Mouse (Mus musculus) limb, embryonic 11.5 days (tissue): Measurements from ENCODE around the gene Tpcn2. TPM values are rescaled to one million over a fixed set of nuclear protein-coding genes. Genes with fewer than 3 reads are reported as not detected.

Experiments used
- ATAC-seq: fragments of 200-750 bp; cut with Nextera tagmentation; 2 replicates; pipeline ENCODE4 v1.8.0; 2017; ENCODE audit warnings: low read depth; ENCODE audit not compliant: insufficient number of reproducible peaks, low FRiP score, low TSS enrichment
- DNase-seq: peaks from one replicate; pipeline ENCODE4 v3.0.0-alpha.2; 2015; ENCODE audit warnings: low spot score
- H3K27ac ChIP-seq: fragments of 300-500 bp; sonication (generic); replicated peaks from 2 replicates; pipeline ENCODE4 v1.5.1; 2014; ENCODE audit warnings: low read depth, mild to moderate bottlenecking, low read length
- H3K27me3 ChIP-seq: fragments of 300-500 bp; sonication (generic); 2 replicates; pipeline ENCODE4 v1.6.1; 2014; ENCODE audit warnings: mild to moderate bottlenecking, low read length, mixed read lengths; ENCODE audit not compliant: control insufficient read depth, insufficient read depth
- H3K36me3 ChIP-seq: fragments of 300-500 bp; sonication (generic); 2 replicates; pipeline ENCODE4 v1.6.1; 2014; ENCODE audit warnings: mild to moderate bottlenecking, low read length, moderate library complexity, mixed read lengths; ENCODE audit not compliant: control insufficient read depth, insufficient read depth
- H3K4me1 ChIP-seq: fragments of 300-500 bp; sonication (generic); 2 replicates; pipeline ENCODE4 v1.6.1; 2014; ENCODE audit warnings: low read length, mixed read lengths; ENCODE audit not compliant: control insufficient read depth, insufficient read depth
- H3K4me2 ChIP-seq: fragments of 300-500 bp; sonication (generic); 2 replicates; pipeline ENCODE4 v1.6.1; 2014; ENCODE audit warnings: low read depth, mild to moderate bottlenecking, moderate library complexity; ENCODE audit not compliant: severe bottlenecking
- H3K4me3 ChIP-seq: fragments of 300-500 bp; sonication (generic); 2 replicates; pipeline ENCODE4 v1.5.1; 2014; ENCODE audit warnings: low read depth, low read length
- H3K9ac ChIP-seq: fragments of 300-500 bp; sonication (generic); 2 replicates; pipeline ENCODE4 v1.6.1; 2014; ENCODE audit warnings: mild to moderate bottlenecking, low read length
- H3K9me3 ChIP-seq: fragments of 300-500 bp; sonication (generic); 2 replicates; pipeline ENCODE4 v1.6.1; 2016; ENCODE audit warnings: low read length; ENCODE audit not compliant: control insufficient read depth
- WGBS: fragments of 180-500 bp; shearing (Covaris S2); extraction: QIAGEN DNeasy Blood & Tissue Kit; methylation state at CpG from one replicate; pipeline ENCODE4 v1.1.7; 2014; 5-methylcytosine and 5-hydroxymethylcytosine counted together
- polyA plus RNA-seq: library from polyadenylated mRNA; unstranded; fragments of >200 nt; fragmentation: Nextera tagmentation; extraction: Ambion mirVana; gene quantifications from 2 replicates; pipeline ENCODE4 v1.2.1, GENCODE M21; 2014

The Tpcn2 gene
- polyA plus RNA-seq, 1 experiment from 2014 or later, result 3.2 TPM

DNA sequence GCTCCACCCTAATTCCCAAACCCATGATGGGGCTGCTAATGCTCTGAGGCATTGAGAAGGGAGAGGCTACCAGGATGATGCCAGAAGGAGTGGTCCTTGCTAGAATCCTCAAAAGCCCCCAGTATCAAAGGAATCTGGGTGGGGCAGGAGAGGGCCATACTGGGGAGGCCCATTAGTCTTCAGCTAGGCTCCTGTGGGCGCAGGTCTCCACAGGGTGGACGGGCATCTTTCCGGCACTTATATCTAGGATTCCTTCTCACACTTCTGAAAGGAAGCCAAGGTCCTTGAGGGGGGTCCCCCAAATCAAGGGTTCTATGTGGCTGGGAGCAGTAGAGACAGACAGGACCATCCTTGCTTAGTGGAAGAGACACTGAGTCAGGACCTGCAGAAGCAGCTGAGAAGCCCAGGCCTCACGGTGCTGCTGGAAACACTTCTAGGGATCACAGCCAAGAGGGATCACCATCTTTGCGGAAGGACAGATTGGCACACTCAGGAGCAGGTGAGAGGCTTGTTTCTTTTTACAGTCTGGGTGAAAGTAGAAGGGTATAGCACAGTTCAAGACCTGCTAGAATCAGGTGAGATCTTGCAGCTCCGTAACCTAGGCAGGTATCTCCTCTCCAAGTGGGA, 31.1 kb upstream of the Tpcn2 start, which contains the start of gene Mrgprd:
TSS of gene Mrgprd (plus strand) at position 51 of the 627 bp plus-strand sequence.
- Histone ChIP-seq H3K4me2 (no peak within 1 kb of the TSS), H3K9me3 (no peaks in the 10 kb centered on the region), H3K36me3 (no peaks in the 10 kb centered on the region), H3K27ac (no peak within 1 kb of the TSS), H3K27me3 (no peaks in the 10 kb centered on the region), H3K4me1 (no peaks in the 10 kb centered on the region), H3K4me3 (no peak within 1 kb of the TSS), H3K9ac (no peak within 1 kb of the TSS)
- no peak for DNase-seq
- 91% methylated on average over 6 of the region's 6 CpGs for WGBS
- no peak for ATAC-seq

DNA sequence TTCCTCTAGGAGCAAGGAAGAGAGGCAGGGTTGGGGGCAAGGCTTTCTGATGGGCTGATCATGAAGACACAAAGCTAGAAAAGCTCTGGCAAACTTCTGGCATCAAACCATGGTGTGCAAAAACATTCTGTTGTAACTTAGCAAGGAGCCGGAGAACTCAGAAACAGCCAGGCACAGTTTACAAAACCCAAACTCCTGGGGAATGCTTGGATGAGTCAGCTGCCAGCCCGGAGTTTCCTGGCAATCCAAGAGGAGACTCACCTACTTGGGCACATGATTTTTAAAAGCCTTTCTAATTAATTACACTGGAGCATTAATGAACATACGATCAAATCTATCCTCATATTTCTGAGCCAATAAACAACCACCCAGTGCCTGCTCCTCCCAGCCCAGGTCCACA, 28.3 kb upstream of the Tpcn2 start:
- 85% methylated on average over 3 of the region's 3 CpGs for WGBS
- H3K9ac ChIP-seq, result no peak overlapping the region
- H3K9me3 ChIP-seq, result no peaks in the 10 kb centered on the region
- H3K27me3 ChIP-seq, result no peaks in the 10 kb centered on the region
- H3K36me3 ChIP-seq, result no peaks in the 10 kb centered on the region
- H3K4me3 ChIP-seq, result no peak overlapping the region
- H3K27ac ChIP-seq, result no peak overlapping the region
- no peaks in the 10 kb centered on the region for H3K4me1 ChIP-seq
- H3K4me2 ChIP-seq, result no peak overlapping the region
- DNase-seq (no peak), ATAC-seq (no peak)

DNA sequence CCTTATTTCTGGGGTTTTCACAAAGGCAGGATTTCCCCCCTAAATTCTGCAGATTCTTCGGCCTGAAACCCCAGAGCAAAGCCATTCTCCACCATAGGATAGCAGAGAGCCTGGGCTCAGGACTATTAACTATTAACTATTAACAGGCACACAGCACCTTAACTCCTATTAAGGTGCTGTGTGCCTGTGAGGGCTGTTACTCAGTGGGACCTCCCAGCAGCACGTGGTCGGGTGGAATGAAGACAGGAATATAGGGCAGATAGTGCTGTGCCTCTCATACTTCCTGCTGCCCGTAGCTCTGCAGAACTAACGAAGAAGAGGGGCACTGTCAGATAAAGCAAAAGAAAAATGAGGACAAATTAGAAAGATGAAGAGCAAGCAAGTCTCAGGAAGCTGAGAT, 26.7 kb upstream of the Tpcn2 start:
- Histone ChIP-seq H3K4me2 (no peak overlapping the region), H3K4me3 (no peak overlapping the region), H3K27me3 (no peaks in the 10 kb centered on the region), H3K27ac (no peak overlapping the region), H3K4me1 (no peaks in the 10 kb centered on the region), H3K9ac (no peak overlapping the region), H3K36me3 (no peaks in the 10 kb centered on the region), H3K9me3 (no peaks in the 10 kb centered on the region)
- DNase-seq (no peak), ATAC-seq (no peak)
- 77% methylated on average over 5 of the region's 5 CpGs for WGBS

DNA sequence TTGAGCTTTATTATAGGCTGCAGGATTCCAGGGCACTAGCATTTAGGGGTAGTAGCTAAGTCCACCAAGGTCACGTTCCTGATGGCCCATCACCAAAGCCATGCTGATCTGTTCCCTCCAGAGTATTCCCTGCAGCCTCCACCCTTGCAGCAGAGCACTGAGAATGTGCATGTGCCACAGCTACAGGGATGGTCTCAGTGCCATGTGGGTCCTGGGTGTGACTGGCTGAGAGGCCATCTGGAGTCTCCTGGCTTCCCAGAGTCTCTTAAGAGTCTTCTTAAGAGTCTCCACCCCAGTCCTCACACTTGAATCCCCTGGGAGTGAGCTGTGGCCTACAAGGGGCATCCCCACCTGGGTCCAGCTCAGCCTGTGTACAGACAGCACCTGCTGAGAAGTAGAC, 26.1 kb upstream of the Tpcn2 start:
- no peak overlapping the region for H3K4me3 ChIP-seq
- no peak overlapping the region for H3K27ac ChIP-seq
- DNase-seq, result no peak
- ATAC-seq, result no peak
- H3K9me3 ChIP-seq, result no peaks in the 10 kb centered on the region
- no peaks in the 10 kb centered on the region for H3K27me3 ChIP-seq
- no peak overlapping the region for H3K9ac ChIP-seq
- no peak overlapping the region for H3K4me2 ChIP-seq
- H3K4me1 ChIP-seq, result no peaks in the 10 kb centered on the region
- 67% methylated on average over 1 of the region's 1 CpGs for WGBS
- no peaks in the 10 kb centered on the region for H3K36me3 ChIP-seq

DNA sequence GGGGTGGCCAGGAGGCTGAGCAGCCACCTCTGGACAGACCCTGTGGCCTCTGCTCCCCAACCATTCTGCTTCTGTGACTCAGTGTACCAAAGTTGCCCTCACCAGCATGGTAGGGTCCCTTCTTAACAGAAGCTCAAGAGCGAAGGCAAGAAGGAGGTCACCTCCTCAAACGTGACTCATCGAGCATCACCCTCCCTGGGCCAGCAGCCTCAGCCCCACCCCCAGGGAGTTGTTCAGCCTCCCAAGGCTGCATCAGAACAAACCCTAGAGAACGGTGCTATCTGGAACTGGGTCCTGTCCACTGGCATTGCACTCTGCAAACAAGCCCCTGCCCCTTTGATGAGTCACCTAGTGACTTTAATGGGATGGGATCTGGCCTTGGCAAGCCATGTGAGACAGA, 25.1 kb upstream of the Tpcn2 start:
- H3K4me1 ChIP-seq, result no peaks in the 10 kb centered on the region
- 85% methylated on average over 4 of the region's 4 CpGs for WGBS
- ATAC-seq, result no peak
- no peak overlapping the region for H3K27ac ChIP-seq
- no peaks in the 10 kb centered on the region for H3K9me3 ChIP-seq
- H3K9ac ChIP-seq, result no peak overlapping the region
- H3K36me3 ChIP-seq, result no peaks in the 10 kb centered on the region
- no peak overlapping the region for H3K4me2 ChIP-seq
- H3K4me3 ChIP-seq, result no peak overlapping the region
- no peaks in the 10 kb centered on the region for H3K27me3 ChIP-seq
- DNase-seq, result no peak

DNA sequence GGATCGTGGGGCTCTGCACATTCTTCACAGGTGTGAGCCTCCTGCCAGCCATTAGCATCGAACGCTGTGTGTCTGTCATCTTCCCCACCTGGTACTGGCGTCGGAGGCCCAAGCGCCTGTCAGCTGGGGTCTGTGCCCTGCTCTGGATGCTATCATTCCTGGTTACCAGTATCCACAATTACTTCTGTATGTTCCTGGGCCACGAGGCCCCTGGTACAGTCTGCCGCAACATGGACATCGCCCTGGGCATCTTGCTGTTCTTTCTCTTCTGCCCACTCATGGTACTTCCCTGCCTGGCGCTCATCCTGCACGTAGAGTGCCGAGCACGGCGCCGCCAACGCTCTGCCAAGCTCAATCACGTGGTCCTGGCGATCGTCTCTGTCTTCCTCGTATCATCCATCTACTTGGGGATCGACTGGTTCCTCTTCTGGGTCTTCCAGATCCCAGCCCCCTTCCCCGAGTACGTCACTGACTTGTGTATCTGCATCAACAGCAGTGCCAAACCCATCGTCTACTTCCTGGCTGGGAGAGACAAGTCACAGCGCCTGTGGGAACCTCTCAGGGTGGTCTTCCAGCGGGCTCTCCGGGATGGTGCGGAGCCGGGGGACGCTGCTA, 24.4 kb upstream of the Tpcn2 start:
- WGBS, result 77% methylated on average over 30 of the region's 30 CpGs
- ATAC-seq (no peak), DNase-seq (no peak)
- Histone ChIP-seq H3K4me1 (no peaks in the 10 kb centered on the region; the same call in 1 of the 2 replicates), H3K36me3 (no peaks in the 10 kb centered on the region), H3K9me3 (no peaks in the 10 kb centered on the region), H3K4me3 (no peak overlapping the region), H3K27me3 (no peaks in the 10 kb centered on the region), H3K4me2 (no peak overlapping the region), H3K9ac (no peak overlapping the region), H3K27ac (no peak overlapping the region)

DNA sequence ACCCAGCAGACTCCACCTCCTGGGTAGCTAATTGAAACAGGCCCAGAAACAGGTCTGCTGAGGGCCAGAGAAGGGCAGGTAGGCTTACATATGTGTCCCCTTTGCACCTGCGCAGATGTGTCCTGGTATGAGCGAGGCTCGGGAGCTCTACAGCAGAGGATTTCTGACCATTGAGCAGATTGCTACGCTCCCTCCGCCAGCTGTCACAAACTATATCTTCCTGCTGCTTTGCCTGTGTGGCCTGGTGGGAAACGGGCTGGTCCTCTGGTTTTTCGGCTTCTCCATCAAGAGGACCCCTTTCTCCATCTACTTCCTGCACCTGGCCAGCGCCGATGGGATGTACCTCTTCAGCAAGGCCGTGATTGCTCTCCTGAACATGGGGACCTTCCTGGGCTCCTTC, 23.8 kb upstream of the Tpcn2 start:
- no peak overlapping the region for H3K9ac ChIP-seq
- no peaks in the 10 kb centered on the region for H3K36me3 ChIP-seq
- H3K4me1 ChIP-seq, result peaks cover 5% of the 10 kb centered on the region; the same call in 1 of the 2 replicates
- no peaks in the 10 kb centered on the region for H3K27me3 ChIP-seq
- no peak overlapping the region for H3K4me2 ChIP-seq
- H3K9me3 ChIP-seq, result no peaks in the 10 kb centered on the region
- no peak overlapping the region for H3K4me3 ChIP-seq
- ATAC-seq (no peak), DNase-seq (no peak)
- no peak overlapping the region for H3K27ac ChIP-seq
- 92% methylated on average over 10 of the region's 10 CpGs for WGBS

DNA sequence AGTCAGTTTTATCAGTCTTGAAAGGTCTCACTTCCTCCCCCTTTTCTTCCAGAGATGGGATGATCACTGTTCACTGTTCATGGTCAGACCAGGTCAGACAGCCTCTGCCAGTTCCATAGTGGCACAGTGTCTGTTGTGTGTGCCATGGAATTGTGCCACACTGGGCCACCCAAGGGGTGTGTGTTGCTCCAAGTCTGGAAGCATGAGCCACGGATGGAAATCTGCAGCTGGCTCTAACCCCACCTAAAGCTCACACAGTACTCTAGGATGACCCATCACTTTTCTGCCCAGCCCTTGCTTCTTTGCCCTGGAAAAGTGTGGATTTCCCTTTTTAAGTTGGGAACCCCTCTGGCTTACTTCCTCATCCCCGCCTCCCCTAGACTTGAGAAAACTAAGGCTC, 20.3 kb upstream of the Tpcn2 start:
- WGBS, result 72% methylated on average over 2 of the region's 2 CpGs
- H3K4me1 ChIP-seq, result peaks cover 7% of the 10 kb centered on the region; the same call in 1 of the 2 replicates

More for the DNA sequence above, 20.3 kb upstream of the Tpcn2 start:
- no peaks in the 10 kb centered on the region for H3K27me3 ChIP-seq
- ATAC-seq (no peak), DNase-seq (no peak)
- no peak overlapping the region for H3K9ac ChIP-seq
- no peak overlapping the region for H3K4me3 ChIP-seq
- H3K36me3 ChIP-seq, result no peaks in the 10 kb centered on the region
- H3K27ac ChIP-seq, result no peak overlapping the region
- no peak overlapping the region for H3K4me2 ChIP-seq
- H3K9me3 ChIP-seq, result no peaks in the 10 kb centered on the region
